Comparison of ENCODE assay signal across 10 mouse cellular contexts in genomic region chr1:36904489-36904888, GRCm38 (mm10). TPM values are rescaled to one million over a fixed set of nuclear protein-coding genes. Genes with fewer than 3 reads are reported as not detected.
DNase-seq lines count a peak whose midpoint lies in the region; ATAC-seq lines count a peak whose summit lies in the region.
"Had no signal": no experiment of that assay in that cellular context is flagged by ENCODE, and none has a peak within 500 bp of the region (broad histone marks: within the 10 kb centered on the region; RNA-seq: fewer than 3 reads in every experiment).

No protein-coding gene starts in this region.

- no peaks in the 10 kb centered on the region for H3K9me3 ChIP-seq in intestine, embryonic 15.5 days
- no peaks in the 10 kb centered on the region for H3K9me3 ChIP-seq in intestine, embryonic 16.5 days (ENCODE audit: control insufficient read depth, low read length)
- no peaks in the 10 kb centered on the region for H3K9me3 ChIP-seq in hindbrain, embryonic 12.5 days (replicated peaks)
- no peaks in the 10 kb centered on the region for H3K9me3 ChIP-seq in midbrain, embryonic 13.5 days

- H3K4me3 ChIP-seq in intestine, embryonic 15.5 days (replicated peaks), result no peak overlapping the region
- H3K4me3 ChIP-seq in intestine, embryonic 16.5 days (ENCODE audit: low read length), result no peak overlapping the region
- H3K4me3 ChIP-seq in hindbrain, embryonic 12.5 days, result no peak overlapping the region
- H3K4me3 ChIP-seq in midbrain, embryonic 13.5 days (replicated peaks), result no peak overlapping the region

- H3K27me3 ChIP-seq in intestine, embryonic 15.5 days (replicated peaks), result no peaks in the 10 kb centered on the region
- no peaks in the 10 kb centered on the region for H3K27me3 ChIP-seq in intestine, embryonic 16.5 days (replicated peaks; ENCODE audit: control insufficient read depth, insufficient read depth, low read length)
- H3K27me3 ChIP-seq in hindbrain, embryonic 12.5 days, result no peaks in the 10 kb centered on the region
- no peaks in the 10 kb centered on the region for H3K27me3 ChIP-seq in midbrain, embryonic 13.5 days

- H3K4me2 ChIP-seq in intestine, embryonic 15.5 days (replicated peaks), result no peak overlapping the region
- H3K4me2 ChIP-seq in intestine, embryonic 16.5 days (ENCODE audit: low read depth, low read length), result no peak overlapping the region
- H3K4me2 ChIP-seq in hindbrain, embryonic 12.5 days (replicated peaks), result no peak overlapping the region
- H3K4me2 ChIP-seq in midbrain, embryonic 13.5 days (replicated peaks), result no peak overlapping the region
- H3K4me2 ChIP-seq: midbrain, embryonic 11.5 days had no signal

- no peak overlapping the region for H3K27ac ChIP-seq in intestine, embryonic 15.5 days
- no peak overlapping the region for H3K27ac ChIP-seq in intestine, embryonic 16.5 days (ENCODE audit: low read length)
- H3K27ac ChIP-seq in hindbrain, embryonic 12.5 days, result no peak overlapping the region
- H3K27ac ChIP-seq in midbrain, embryonic 13.5 days, result no peak overlapping the region

- H3K36me3 ChIP-seq in intestine, embryonic 15.5 days, result no peaks in the 10 kb centered on the region
- no peaks in the 10 kb centered on the region for H3K36me3 ChIP-seq in intestine, embryonic 16.5 days (ENCODE audit: control insufficient read depth, insufficient read depth, low read length)
- H3K36me3 ChIP-seq in hindbrain, embryonic 12.5 days, result no peaks in the 10 kb centered on the region
- no peaks in the 10 kb centered on the region for H3K36me3 ChIP-seq in midbrain, embryonic 13.5 days

- peaks cover 5% of the 10 kb centered on the region for H3K4me1 ChIP-seq in intestine, embryonic 15.5 days (replicated peaks)
- H3K4me1 ChIP-seq in intestine, embryonic 16.5 days (ENCODE audit: control insufficient read depth, insufficient read depth, low read length), result peaks cover 17% of the 10 kb centered on the region
- H3K4me1 ChIP-seq in hindbrain, embryonic 12.5 days, result peaks cover 4% of the 10 kb centered on the region; the same call in 1 of the 2 replicates
- peaks cover 10% of the 10 kb centered on the region for H3K4me1 ChIP-seq in midbrain, embryonic 13.5 days (replicated peaks)

- 60% methylated on average over 6 of the region's 6 CpGs for WGBS in intestine, embryonic 15.5 days
- WGBS in intestine, embryonic 16.5 days, result 69% methylated on average over 6 of the region's 6 CpGs
- 72% methylated on average over 6 of the region's 6 CpGs for WGBS in hindbrain, embryonic 12.5 days
- WGBS in midbrain, embryonic 13.5 days, result 71% methylated on average over 6 of the region's 6 CpGs

- peak; percentile 28; the same call in 1 of the 2 replicates for ATAC-seq in intestine, embryonic 15.5 days
- no peak for ATAC-seq in intestine, embryonic 16.5 days
- no peak for ATAC-seq in hindbrain, embryonic 12.5 days (ENCODE audit: low FRiP score)
- ATAC-seq in midbrain, embryonic 13.5 days, result no peak

- no peak overlapping the region for H3K9ac ChIP-seq in intestine, embryonic 15.5 days
- H3K9ac ChIP-seq in intestine, embryonic 16.5 days (ENCODE audit: low read depth, low read length), result no peak overlapping the region
- no peak overlapping the region for H3K9ac ChIP-seq in hindbrain, embryonic 12.5 days
- no peak overlapping the region for H3K9ac ChIP-seq in midbrain, embryonic 13.5 days (replicated peaks)

- DNase-seq in thymus, postnatal 0 days (ENCODE audit: low spot score), result peak; percentile 41
- DNase-seq in thymus, postnatal 10 days (ENCODE audit: low spot score in 2 of 2), result no peak
- DNase-seq in gonadal fat pad, adult 2 months (ENCODE audit: low read depth), result peak; percentile 64
- DNase-seq in ovary, adult 18-20 months (ENCODE audit: low spot score), result no peak
- DNase-seq: gastrocnemius, postnatal 36 days had no signal

RNA-seq across cellular contexts. Expression of gene Tmem131, which starts 39.0 kb away (rescaled TPM):
- polyA plus RNA-seq in intestine, embryonic 15.5 days (2015; fragmentation: Nextera tagmentation; extraction: Ambion mirVana), result 13.3 and 13.7 TPM in 2 replicates
- polyA plus RNA-seq in intestine, embryonic 16.5 days (2015; fragmentation: Nextera tagmentation; extraction: Ambion mirVana), result 9.3 and 11.3 TPM in 2 replicates
- polyA plus RNA-seq in thymus, postnatal 0 days (2015; fragmentation: Nextera tagmentation; extraction: Ambion mirVana), result 13.6 and 15.2 TPM in 2 replicates
- polyA plus RNA-seq in gonadal fat pad, adult 2 months (2012; rRNA removed), result 14.3 and 21.3 TPM in 2 replicates
- polyA plus RNA-seq in hindbrain, embryonic 12.5 days (2016; fragmentation: Nextera tagmentation; extraction: Ambion mirVana), result 18.2 and 21.1 TPM in 2 replicates
- polyA plus RNA-seq in midbrain, embryonic 13.5 days (2015; fragmentation: Nextera tagmentation; extraction: Ambion mirVana), result 12.6 and 13.2 TPM in 2 replicates

Comparison
In these comparisons a context has a peak if more than half of its experiments do, and no peak if none do; other contexts are left out.
1. DNase-seq: peak in thymus, postnatal 0 days (single experiment) and gonadal fat pad, adult 2 months (single experiment); none in thymus, postnatal 10 days (0 of 2) and ovary, adult 18-20 months (single experiment).